Mouse (Mus musculus) midbrain, embryonic 11.5 days (tissue): Measurements from ENCODE around the gene Dag1. TPM values are rescaled to one million over a fixed set of nuclear protein-coding genes. Genes with fewer than 3 reads are reported as not detected.
A peak's percentile ranks its signal among the peaks of the same experiment; 100 is the strongest.
"Not testable (repeated sequence)": the region's sequence is repeated elsewhere in the genome, so short reads cannot be mapped to it uniquely, and the experiment has no call there.

Experiments used
- ATAC-seq: fragments of 200-750 bp; cut with Nextera tagmentation; 2 replicates; pipeline ENCODE4 v1.8.0; 2017; ENCODE audit warnings: moderate TSS enrichment, moderate library complexity; ENCODE audit not compliant: low FRiP score
- DNase-seq: peaks from one replicate; pipeline ENCODE4 v3.0.0; 2015; ENCODE audit warnings: low spot score; ENCODE audit errors: missing footprints
- H3K27ac ChIP-seq: fragments of 300-500 bp; sonication (generic); 2 replicates; pipeline ENCODE4 v1.5.1; 2014; ENCODE audit warnings: low read depth, low read length
- H3K27me3 ChIP-seq: fragments of 300-500 bp; sonication (generic); 2 replicates; pipeline ENCODE4 v1.6.1; 2014; ENCODE audit warnings: mild to moderate bottlenecking, low read length, moderate library complexity, mixed read lengths; ENCODE audit not compliant: control insufficient read depth, insufficient read depth
- H3K36me3 ChIP-seq: fragments of 300-500 bp; sonication (generic); 2 replicates; pipeline ENCODE4 v1.6.1; 2014; ENCODE audit warnings: mild to moderate bottlenecking, low read length, moderate library complexity, mixed read lengths; ENCODE audit not compliant: control insufficient read depth, insufficient read depth
- H3K4me1 ChIP-seq: fragments of 300-500 bp; sonication (generic); 2 replicates; pipeline ENCODE4 v1.6.1; 2014; ENCODE audit warnings: low read length; ENCODE audit not compliant: control insufficient read depth, insufficient read depth
- H3K4me2 ChIP-seq: fragments of 300-500 bp; sonication (generic); 2 replicates; pipeline ENCODE4 v1.6.1; 2014; ENCODE audit warnings: mild to moderate bottlenecking, moderate library complexity
- H3K4me3 ChIP-seq: fragments of 300-500 bp; sonication (generic); 2 replicates; pipeline ENCODE4 v1.5.1; 2014; ENCODE audit warnings: low read depth, low read length
- H3K9ac ChIP-seq: fragments of 300-500 bp; sonication (generic); 2 replicates; pipeline ENCODE4 v1.6.1; 2014; ENCODE audit warnings: low read length
- H3K9me3 ChIP-seq: fragments of 300-500 bp; sonication (generic); 2 replicates; pipeline ENCODE4 v1.6.1; 2016; ENCODE audit warnings: low read length; ENCODE audit not compliant: control insufficient read depth
- WGBS: fragments of 180-500 bp; shearing (Covaris S2); extraction: QIAGEN DNeasy Blood & Tissue Kit; methylation state at CpG from one replicate; pipeline ENCODE4 v1.1.7; 2014; 5-methylcytosine and 5-hydroxymethylcytosine counted together
- polyA plus RNA-seq: library from polyadenylated mRNA; unstranded; fragments of >200 nt; fragmentation: Nextera tagmentation; extraction: Ambion mirVana; gene quantifications from 2 replicates; pipeline ENCODE4 v1.2.1, GENCODE M21; 2014

Gene Dag1
- polyA plus RNA-seq, 1 experiment from 2014 or later, result 55.2 TPM

GRCm38 (mm10) chr9:108278697-108279450 lies 15.1 kb upstream of the Dag1 start:
- 61% methylated on average over 10 of the region's 10 CpGs for WGBS
- Histone ChIP-seq H3K27me3 (no peaks in the 10 kb centered on the region), H3K36me3 (no peaks in the 10 kb centered on the region), H3K9me3 (no peaks in the 10 kb centered on the region), H3K4me3 (no peak overlapping the region), H3K27ac (no peak overlapping the region), H3K4me2 (no peak overlapping the region), H3K4me1 (no peaks in the 10 kb centered on the region), H3K9ac (no peak overlapping the region)
- DNase-seq, result peak; percentile 85
- ATAC-seq, result no peak

- H3K4me1 ChIP-seq, result no peaks in the 10 kb centered on the region
- no peak overlapping the region for H3K4me2 ChIP-seq
- WGBS, result 69% methylated on average over 6 of the region's 6 CpGs
- no peak overlapping the region for H3K27ac ChIP-seq
- H3K27me3 ChIP-seq, result no peaks in the 10 kb centered on the region
- H3K36me3 ChIP-seq, result no peaks in the 10 kb centered on the region
- no peaks in the 10 kb centered on the region for H3K9me3 ChIP-seq
- H3K9ac ChIP-seq, result no peak overlapping the region
- ATAC-seq (no peak), DNase-seq (no peak)
- no peak overlapping the region for H3K4me3 ChIP-seq
Measured at GRCm38 (mm10) chr9:108275331-108275659, 11.5 kb upstream of the Dag1 start.

- Histone ChIP-seq H3K36me3 (no peaks in the 10 kb centered on the region), H3K9ac (no peak overlapping the region), H3K27me3 (no peaks in the 10 kb centered on the region), H3K4me1 (no peaks in the 10 kb centered on the region), H3K9me3 (no peaks in the 10 kb centered on the region), H3K4me2 (no peak overlapping the region), H3K27ac (no peak overlapping the region), H3K4me3 (no peak overlapping the region)
- ATAC-seq (no peak), DNase-seq (no peak)
- 85% methylated on average over 4 of the region's 5 CpGs for WGBS
Measured at GRCm38 (mm10) chr9:108274476-108275330, 10.9 kb upstream of the Dag1 start.

- Histone ChIP-seq H3K27me3 (no peaks in the 10 kb centered on the region), H3K36me3 (no peaks in the 10 kb centered on the region), H3K4me1 (no peaks in the 10 kb centered on the region), H3K9ac (no peak overlapping the region), H3K4me3 (no peak overlapping the region), H3K9me3 (no peaks in the 10 kb centered on the region), H3K4me2 (no peak overlapping the region), H3K27ac (no peak overlapping the region)
- WGBS, result 74% methylated on average over 4 of the region's 4 CpGs
- DNase-seq, result no peak
- ATAC-seq, result no peak
Measured at GRCm38 (mm10) chr9:108273485-108273884, 9.7 kb upstream of the Dag1 start.

- 80% methylated on average over 5 of the region's 5 CpGs for WGBS
- H3K4me1 ChIP-seq, result no peaks in the 10 kb centered on the region
- H3K4me3 ChIP-seq, result no peak overlapping the region
- no peak overlapping the region for H3K27ac ChIP-seq
- no peaks in the 10 kb centered on the region for H3K36me3 ChIP-seq
- no peaks in the 10 kb centered on the region for H3K9me3 ChIP-seq
- no peak for DNase-seq
- H3K4me2 ChIP-seq, result no peak overlapping the region
- ATAC-seq, result no peak
- no peaks in the 10 kb centered on the region for H3K27me3 ChIP-seq
- H3K9ac ChIP-seq, result no peak overlapping the region
Measured at GRCm38 (mm10) chr9:108272691-108273090, 8.9 kb upstream of the Dag1 start.

- no peaks in the 10 kb centered on the region for H3K4me1 ChIP-seq
- ATAC-seq (no peak), DNase-seq (no peak)
- H3K4me2 ChIP-seq, result no peak overlapping the region
- no peaks in the 10 kb centered on the region for H3K36me3 ChIP-seq
- H3K9me3 ChIP-seq, result no peaks in the 10 kb centered on the region
- no peak overlapping the region for H3K9ac ChIP-seq
- 54% methylated on average over 2 of the region's 2 CpGs for WGBS
- H3K4me3 ChIP-seq, result no peak overlapping the region
- no peaks in the 10 kb centered on the region for H3K27me3 ChIP-seq
- H3K27ac ChIP-seq, result no peak overlapping the region
Measured at GRCm38 (mm10) chr9:108271941-108272340, 8.2 kb upstream of the Dag1 start.

- ATAC-seq, H3K4me2 ChIP-seq, DNase-seq, H3K4me3 ChIP-seq, H3K9ac ChIP-seq, H3K9me3 ChIP-seq, H3K4me1 ChIP-seq, H3K36me3 ChIP-seq, H3K27me3 ChIP-seq, H3K27ac ChIP-seq: not testable (repeated sequence)
- WGBS, result 83% methylated on average over 6 of the region's 7 CpGs
Measured at GRCm38 (mm10) chr9:108268701-108269100, 4.9 kb upstream of the Dag1 start.

GRCm38 (mm10) chr9:108267691-108268090 lies 3.9 kb upstream of the Dag1 start:
- DNase-seq (no peak), ATAC-seq (no peak)
- no peaks in the 10 kb centered on the region for H3K27me3 ChIP-seq
- H3K27ac ChIP-seq, result no peak overlapping the region
- no peaks in the 10 kb centered on the region for H3K36me3 ChIP-seq
- H3K9ac ChIP-seq, result no peak overlapping the region
- no peak overlapping the region for H3K4me3 ChIP-seq
- no peaks in the 10 kb centered on the region for H3K9me3 ChIP-seq
- peaks cover 7% of the 10 kb centered on the region for H3K4me1 ChIP-seq
- WGBS, result 91% methylated on average over 7 of the region's 7 CpGs
- H3K4me2 ChIP-seq, result no peak overlapping the region

- H3K9ac ChIP-seq, result no peak overlapping the region
- H3K4me3 ChIP-seq, result no peak overlapping the region
- ATAC-seq (no peak), DNase-seq (no peak)
- WGBS, result 60% methylated on average over 10 of the region's 10 CpGs
- H3K27ac ChIP-seq, result no peak overlapping the region
- H3K9me3 ChIP-seq, result no peaks in the 10 kb centered on the region
- no peaks in the 10 kb centered on the region for H3K27me3 ChIP-seq
- H3K36me3 ChIP-seq, result no peaks in the 10 kb centered on the region
- H3K4me1 ChIP-seq, result peaks cover 16% of the 10 kb centered on the region
- H3K4me2 ChIP-seq, result no peak overlapping the region
Measured at GRCm38 (mm10) chr9:108266261-108266935, 2.6 kb upstream of the Dag1 start.
